Mouse (Mus musculus) layer of hippocampus, postnatal 10 days (tissue): ENCODE data around the gene Tmem248. TPM values are rescaled to one million over a fixed set of nuclear protein-coding genes. Genes with fewer than 3 reads are reported as not detected.
A peak's percentile ranks its signal among the peaks of the same experiment; 100 is the strongest.

ENCODE experiments used
- DNase-seq, 2 experiments: peaks; one replicate each; pipeline ENCODE4 v3.0.0; 2021; ENCODE audit warnings: low spot score in 2 of 2
- total RNA-seq, 2 experiments: library from RNA; stranded (reverse); gene quantifications; 2 replicates each; pipeline ENCODE4 v1.2.3; 2021

The Tmem248 gene
- total RNA-seq, 2 experiments from 2014 or later, result 36.1 to 37.0 TPM

GRCm38 (mm10) chr5:130255799-130256525, 39.1 kb downstream of the Tmem248 start:
- DNase-seq, result peak in 1 of 2 experiments; percentile 23

- peak; percentile 89 to 90 for DNase-seq
Measured at GRCm38 (mm10) chr5:130256678-130257271, 39.9 kb downstream of the Tmem248 start.

GRCm38 (mm10) chr5:130257303-130257702, 40.4 kb downstream of the Tmem248 start:
- no peak for DNase-seq

- DNase-seq, result no peak
Measured at GRCm38 (mm10) chr5:130263454-130263853, 46.6 kb downstream of the Tmem248 start.

GRCm38 (mm10) chr5:130264433-130265005, 47.6 kb downstream of the Tmem248 start:
- no peak for DNase-seq

GRCm38 (mm10) chr5:130266651-130267050, 49.8 kb downstream of the Tmem248 start:
- DNase-seq, result peak; percentile 61 to 64

- peak in 1 of 2 experiments; percentile 24 for DNase-seq
Measured at GRCm38 (mm10) chr5:130267316-130267715, 50.4 kb downstream of the Tmem248 start.

GRCm38 (mm10) chr5:130268976-130269375, 52.1 kb downstream of the Tmem248 start:
- peak; percentile 27 to 41 for DNase-seq

- DNase-seq, result no peak
Measured at GRCm38 (mm10) chr5:130272344-130272743, 55.5 kb downstream of the Tmem248 start.

- no peak for DNase-seq
Measured at GRCm38 (mm10) chr5:130273046-130273445, 56.2 kb downstream of the Tmem248 start.

- DNase-seq, result peak; percentile 53 to 68
Measured at GRCm38 (mm10) chr5:130275509-130275908, 58.6 kb downstream of the Tmem248 start.

GRCm38 (mm10) chr5:130278011-130278472, 61.2 kb downstream of the Tmem248 start:
- DNase-seq, result no peak

- no peak for DNase-seq
Measured at GRCm38 (mm10) chr5:130283079-130283732, 66.3 kb downstream of the Tmem248 start.

GRCm38 (mm10) chr5:130288106-130288505, 71.2 kb downstream of the Tmem248 start:
- DNase-seq, result no peak

- DNase-seq, result no peak
Measured at GRCm38 (mm10) chr5:130290242-130290641, 73.4 kb downstream of the Tmem248 start.

- DNase-seq, result peak; percentile 25 to 44
Measured at GRCm38 (mm10) chr5:130290775-130291174, 73.9 kb downstream of the Tmem248 start.

GRCm38 (mm10) chr5:130292976-130293375, 76.1 kb downstream of the Tmem248 start:
- peak; percentile 45 to 59 for DNase-seq
